Mouse (Mus musculus) heart, postnatal 0 days (tissue): Measurements from ENCODE around the gene Olfr94. TPM values are rescaled to one million over a fixed set of nuclear protein-coding genes. Genes with fewer than 3 reads are reported as not detected.
"Not testable (repeated sequence)": the region's sequence is repeated elsewhere in the genome, so short reads cannot be mapped to it uniquely, and the experiment has no call there.

ENCODE experiments used
- ATAC-seq: fragments of 200-750 bp; cut with Nextera tagmentation; 2 replicates; pipeline ENCODE4 v1.8.0; 2017; ENCODE audit warnings: low read depth, moderate number of reproducible peaks, moderate library complexity; ENCODE audit not compliant: insufficient read depth
- DNase-seq: peaks from one replicate; pipeline ENCODE4 v3.0.0-alpha.2; 2016; ENCODE audit warnings: low spot score
- H3K27ac ChIP-seq: fragments of 300-500 bp; sonication (generic); 2 replicates; pipeline ENCODE4 v1.5.1; 2014; ENCODE audit warnings: low read depth, mild to moderate bottlenecking
- H3K27me3 ChIP-seq: fragments of 300-500 bp; sonication (generic); 2 replicates; pipeline ENCODE4 v1.6.1; 2014; ENCODE audit warnings: low read length, mixed read lengths; ENCODE audit not compliant: control insufficient read depth, insufficient read depth
- H3K36me3 ChIP-seq: fragments of 300-500 bp; sonication (generic); replicated peaks from 2 replicates; pipeline ENCODE4 v1.6.1; 2014; ENCODE audit warnings: low read length, mixed read lengths; ENCODE audit not compliant: control insufficient read depth, insufficient read depth
- H3K4me1 ChIP-seq: fragments of 300-500 bp; sonication (generic); 2 replicates; pipeline ENCODE4 v1.6.1; 2014; ENCODE audit warnings: antibody characterized with exemption; ENCODE audit not compliant: control insufficient read depth, insufficient read depth
- H3K4me2 ChIP-seq: fragments of 300-500 bp; sonication (generic); 2 replicates; pipeline ENCODE4 v1.6.1; 2014; ENCODE audit warnings: low read depth, mild to moderate bottlenecking, low read length, moderate library complexity
- H3K4me3 ChIP-seq: fragments of 300-500 bp; sonication (generic); 2 replicates; pipeline ENCODE4 v1.5.1; 2014; ENCODE audit warnings: low read depth, low read length
- H3K9ac ChIP-seq: fragments of 300-500 bp; sonication (generic); replicated peaks from 2 replicates; pipeline ENCODE4 v1.6.1; 2014; ENCODE audit warnings: low read depth, low read length, mixed read lengths
- H3K9me3 ChIP-seq: fragments of 300-500 bp; sonication (generic); replicated peaks from 2 replicates; pipeline ENCODE4 v1.6.1; 2016; ENCODE audit warnings: low read length; ENCODE audit not compliant: control insufficient read depth
- CTCF ChIP-seq: IDR thresholded peaks from 2 replicates; pipeline ENCODE4 v1.5.1; 2016; ENCODE audit warnings: antibody characterized with exemption, control low read depth, low read depth
- EP300 ChIP-seq: IDR thresholded peaks from 2 replicates; pipeline ENCODE4 v1.6.1; 2016; ENCODE audit warnings: antibody characterized with exemption, low read depth
- WGBS: fragments of 180-500 bp; shearing (Covaris S2); extraction: QIAGEN DNeasy Blood & Tissue Kit; methylation state at CpG from one replicate; pipeline ENCODE4 v1.1.7; 2014; 5-methylcytosine and 5-hydroxymethylcytosine counted together
- polyA plus RNA-seq: library from polyadenylated mRNA; unstranded; fragments of >200 nt; fragmentation: Nextera tagmentation; extraction: Ambion mirVana; gene quantifications from 2 replicates; pipeline ENCODE4 v1.2.1, GENCODE M21; 2015
- total RNA-seq: library from RNA; depleted of rRNA; stranded (reverse); fragments of >200 nt; gene quantifications from 2 replicates; pipeline ENCODE4 v1.2.3, GENCODE M21; 2014; ENCODE audit warnings: low replicate concordance; rRNA removed

The Olfr94 gene
- total RNA-seq = not detected in 2 replicates
- not detected in 2 replicates for polyA plus RNA-seq

GRCm38 (mm10) chr17:37200894-37201293 lies at the start of gene Olfr94:
Olfr94 (minus strand) TSS chr17:37200994.
- WGBS = 60% methylated on average over 2 of the region's 2 CpGs
- no peak for TF ChIP-seq EP300
- TF ChIP-seq CTCF = no peak
- DNase-seq (no peak), ATAC-seq (no peak)
- peaks cover 32% of the 10 kb centered on the region for H3K27me3 ChIP-seq
- H3K27ac ChIP-seq = no peak within 1 kb of the TSS
- H3K9ac ChIP-seq = no peak within 1 kb of the TSS
- no peaks in the 10 kb centered on the region for H3K36me3 ChIP-seq
- H3K4me3 ChIP-seq = no peak within 1 kb of the TSS
- H3K4me1 ChIP-seq = no peaks in the 10 kb centered on the region
- no peak within 1 kb of the TSS for H3K4me2 ChIP-seq
- H3K9me3 ChIP-seq = no peaks in the 10 kb centered on the region

- H3K4me2 ChIP-seq = no peak overlapping the region
- H3K4me3 ChIP-seq = no peak overlapping the region
- WGBS = 5% methylated on average over 1 of the region's 1 CpGs
- no peaks in the 10 kb centered on the region for H3K4me1 ChIP-seq
- H3K27ac ChIP-seq = no peak overlapping the region
- H3K36me3 ChIP-seq = no peaks in the 10 kb centered on the region
- ATAC-seq (no peak), DNase-seq (no peak)
- no peak for TF ChIP-seq EP300
- peak; percentile 38 for TF ChIP-seq CTCF
- no peaks in the 10 kb centered on the region for H3K27me3 ChIP-seq
- no peak overlapping the region for H3K9ac ChIP-seq
- no peaks in the 10 kb centered on the region for H3K9me3 ChIP-seq
Observed at GRCm38 (mm10) chr17:37250544-37250943, 49.8 kb upstream of the Olfr94 start.

GRCm38 (mm10) chr17:37249460-37249859 lies 48.7 kb upstream of the Olfr94 start:
- TF ChIP-seq CTCF (no peak), EP300 (no peak)
- Histone ChIP-seq H3K4me1 (no peaks in the 10 kb centered on the region), H3K36me3 (no peaks in the 10 kb centered on the region), H3K9ac (no peak overlapping the region), H3K4me2 (no peak overlapping the region), H3K27ac (no peak overlapping the region), H3K9me3 (no peaks in the 10 kb centered on the region), H3K27me3 (no peaks in the 10 kb centered on the region), H3K4me3 (no peak overlapping the region)
- ATAC-seq (no peak), DNase-seq (no peak)

GRCm38 (mm10) chr17:37246715-37247114 lies 45.9 kb upstream of the Olfr94 start:
- no peaks in the 10 kb centered on the region for H3K9me3 ChIP-seq
- DNase-seq (peak; percentile 7), ATAC-seq (no peak)
- TF ChIP-seq CTCF (no peak), EP300 (no peak)
- H3K4me3 ChIP-seq = no peak overlapping the region
- no peaks in the 10 kb centered on the region for H3K27me3 ChIP-seq
- no peaks in the 10 kb centered on the region for H3K36me3 ChIP-seq
- H3K9ac ChIP-seq = no peak overlapping the region
- H3K27ac ChIP-seq = no peak overlapping the region
- no peaks in the 10 kb centered on the region for H3K4me1 ChIP-seq
- WGBS = 25% methylated on average over 5 of the region's 5 CpGs
- no peak overlapping the region for H3K4me2 ChIP-seq

- H3K4me2 ChIP-seq = no peak overlapping the region
- H3K9ac ChIP-seq = no peak overlapping the region
- H3K27me3 ChIP-seq = no peaks in the 10 kb centered on the region
- H3K36me3 ChIP-seq = no peaks in the 10 kb centered on the region
- no peak for TF ChIP-seq CTCF
- no peak for TF ChIP-seq EP300
- H3K4me1 ChIP-seq = no peaks in the 10 kb centered on the region
- no peak overlapping the region for H3K4me3 ChIP-seq
- ATAC-seq = no peak
- H3K27ac ChIP-seq = no peak overlapping the region
- WGBS = 48% methylated on average over 3 of the region's 3 CpGs
- H3K9me3 ChIP-seq = no peaks in the 10 kb centered on the region
- no peak for DNase-seq
Observed at GRCm38 (mm10) chr17:37242198-37242597, 41.4 kb upstream of the Olfr94 start.

GRCm38 (mm10) chr17:37237230-37237629 lies 36.4 kb upstream of the Olfr94 start, which contains the start of gene Olfr97:
Olfr97 (minus strand) TSS chr17:37237330.
- H3K4me1 ChIP-seq, H3K4me2 ChIP-seq, ATAC-seq, DNase-seq, H3K36me3 ChIP-seq, H3K9ac ChIP-seq, H3K9me3 ChIP-seq, H3K27me3 ChIP-seq, H3K4me3 ChIP-seq, H3K27ac ChIP-seq: not testable (repeated sequence)
- WGBS = 71% methylated on average over 2 of the region's 2 CpGs
